Mouse (Mus musculus): ENCODE data around the gene Tnfaip2. TPM values are rescaled to one million over a fixed set of nuclear protein-coding genes. Genes with fewer than 3 reads are reported as not detected.

Tnfaip2 gene
- total RNA-seq, 1 experiment, result 4.1 TPM

DNA sequence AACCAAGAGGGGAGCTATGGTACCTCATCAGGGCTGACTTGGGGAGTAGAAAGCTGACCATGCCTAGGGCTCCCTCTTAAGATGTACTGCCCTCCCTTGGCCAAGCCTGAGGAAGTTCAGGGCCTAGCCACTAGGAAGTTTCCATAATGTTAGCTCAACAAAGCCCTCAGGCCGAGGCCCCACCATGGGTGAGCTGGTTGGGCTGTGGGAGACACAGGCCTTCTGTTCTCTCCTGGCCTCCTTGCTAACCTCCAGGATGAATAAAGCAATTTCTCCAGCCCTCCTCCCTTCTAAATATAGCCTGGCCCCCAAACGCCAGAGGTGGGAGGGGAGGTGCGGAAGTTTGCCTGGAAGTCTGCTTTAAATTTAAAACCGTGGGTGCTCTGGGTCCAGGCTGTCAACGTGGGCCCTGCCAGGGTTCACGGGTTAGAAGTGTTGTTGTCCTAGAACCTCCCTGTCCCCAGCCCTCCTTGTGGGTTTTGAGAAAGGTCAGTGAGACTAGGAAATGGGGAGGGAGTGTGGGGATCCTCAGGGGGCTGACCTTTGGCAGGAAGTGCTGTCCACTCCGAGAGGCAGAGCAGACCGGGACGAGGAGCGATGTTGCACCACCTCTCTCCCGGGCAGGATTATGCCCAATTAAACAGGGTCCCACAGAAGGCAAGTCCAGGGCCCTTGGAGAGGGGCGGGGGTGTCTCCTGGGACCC, 29.5 kb upstream of the Tnfaip2 start:
- no peak for DNase-seq (ENCODE audit: low read depth, low spot score)
- peaks cover 0 to 7% of the 10 kb centered on the region in 2 experiments; a peak in 1 of 4 replicates for H3K4me1 ChIP-seq (ENCODE audit: control insufficient read depth in 2 of 2, insufficient read depth in 2 of 2, low read length in 2 of 2, poor library complexity in 1 of 2)
- no peak for TF ChIP-seq MAFK (IDR thresholded peaks at IDR 0.05; ENCODE audit: insufficient read depth, low read depth, low read length)
- no peak for TF ChIP-seq CHD2 (IDR thresholded peaks at IDR 0.05; ENCODE audit: low read depth, low read length)
- TF ChIP-seq ZNF384 (IDR thresholded peaks at IDR 0.05; ENCODE audit: low read depth, low read length), result no peak
- TF ChIP-seq HCFC1 (IDR thresholded peaks at IDR 0.05; ENCODE audit: borderline replicate concordance, insufficient read depth, low read length), result no peak
- H3K27ac ChIP-seq (ENCODE audit: insufficient read depth, low read depth, low read length, poor library complexity, severe bottlenecking), result no peak overlapping the region
- no peak overlapping the region for H3K9ac ChIP-seq (ENCODE audit: insufficient read depth, low read depth, low read length, poor library complexity, severe bottlenecking)
- no peaks in the 10 kb centered on the region for H3K36me3 ChIP-seq (ENCODE audit: control insufficient read depth, insufficient read depth, low read length, poor library complexity, severe bottlenecking)
- H3K4me3 ChIP-seq (ENCODE audit: insufficient read depth in 1 of 2, low read depth in 1 of 2, low read length in 2 of 2, poor library complexity in 1 of 2, severe bottlenecking in 1 of 2), result peak overlapping the region in 1 of 2 experiments; percentile 1; a peak in 2 of 4 replicates
- in situ Hi-C loops (cut with MboI; ENCODE audit: low sequenced_read_pairs in 2 of 2, unreplicated experiment in 2 of 2), result no loop called here
- no peaks in the 10 kb centered on the region for H3K9me3 ChIP-seq (ENCODE audit: control insufficient read depth, insufficient read depth, low read depth, low read length)

DNA sequence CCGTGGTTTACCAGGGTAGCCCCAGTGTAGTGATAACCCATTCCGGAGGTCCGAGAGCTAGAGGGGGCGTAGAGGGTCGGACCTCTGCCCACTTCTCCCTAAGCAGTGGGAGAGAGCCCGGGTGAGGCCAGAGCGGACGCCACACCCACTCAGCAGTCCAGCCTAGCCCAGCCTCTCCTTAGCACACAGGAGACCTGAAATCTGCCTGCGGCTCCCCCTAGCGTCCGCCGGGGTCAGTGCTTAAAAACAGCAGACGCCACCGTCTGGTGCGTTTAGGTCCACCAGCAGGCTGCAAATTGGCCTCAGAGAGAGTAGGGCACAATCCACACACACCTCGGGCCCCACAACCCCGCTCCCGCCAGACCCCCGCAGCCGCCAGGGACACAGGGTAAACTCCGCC, 29.0 kb upstream of the Tnfaip2 start:
- Histone ChIP-seq H3K27ac (ENCODE audit: insufficient read depth, low read depth, low read length, poor library complexity, severe bottlenecking) (no peak overlapping the region), H3K36me3 (ENCODE audit: control insufficient read depth, insufficient read depth, low read length, poor library complexity, severe bottlenecking) (no peaks in the 10 kb centered on the region), H3K9me3 (ENCODE audit: control insufficient read depth, insufficient read depth, low read depth, low read length) (no peaks in the 10 kb centered on the region), H3K4me1 (ENCODE audit: control insufficient read depth in 2 of 2, insufficient read depth in 2 of 2, low read length in 2 of 2, poor library complexity in 1 of 2) (peaks cover 0 to 8% of the 10 kb centered on the region in 2 experiments; a peak in 1 of 4 replicates), H3K9ac (ENCODE audit: insufficient read depth, low read depth, low read length, poor library complexity, severe bottlenecking) (no peak overlapping the region), H3K4me3 (ENCODE audit: insufficient read depth in 1 of 2, low read depth in 1 of 2, low read length in 2 of 2, poor library complexity in 1 of 2, severe bottlenecking in 1 of 2) (peak overlapping the region in 1 of 2 experiments; percentile 1; a peak in 2 of 4 replicates)
- peak; percentile 80 for DNase-seq (ENCODE audit: low read depth, low spot score)
- no peak for TF ChIP-seq MAFK (IDR thresholded peaks at IDR 0.05; ENCODE audit: insufficient read depth, low read depth, low read length)
- peak; percentile 39; the same call in 1 of the 2 replicates for TF ChIP-seq ZNF384 (IDR thresholded peaks at IDR 0.05; ENCODE audit: low read depth, low read length)
- TF ChIP-seq ZC3H11A (IDR thresholded peaks at IDR 0.05; ENCODE audit: borderline replicate concordance, low read depth, low read length), result peak; percentile 47; the same call in 1 of the 2 replicates
- in situ Hi-C loops (cut with MboI; ENCODE audit: low sequenced_read_pairs in 2 of 2, unreplicated experiment in 2 of 2), result no loop called here

DNA sequence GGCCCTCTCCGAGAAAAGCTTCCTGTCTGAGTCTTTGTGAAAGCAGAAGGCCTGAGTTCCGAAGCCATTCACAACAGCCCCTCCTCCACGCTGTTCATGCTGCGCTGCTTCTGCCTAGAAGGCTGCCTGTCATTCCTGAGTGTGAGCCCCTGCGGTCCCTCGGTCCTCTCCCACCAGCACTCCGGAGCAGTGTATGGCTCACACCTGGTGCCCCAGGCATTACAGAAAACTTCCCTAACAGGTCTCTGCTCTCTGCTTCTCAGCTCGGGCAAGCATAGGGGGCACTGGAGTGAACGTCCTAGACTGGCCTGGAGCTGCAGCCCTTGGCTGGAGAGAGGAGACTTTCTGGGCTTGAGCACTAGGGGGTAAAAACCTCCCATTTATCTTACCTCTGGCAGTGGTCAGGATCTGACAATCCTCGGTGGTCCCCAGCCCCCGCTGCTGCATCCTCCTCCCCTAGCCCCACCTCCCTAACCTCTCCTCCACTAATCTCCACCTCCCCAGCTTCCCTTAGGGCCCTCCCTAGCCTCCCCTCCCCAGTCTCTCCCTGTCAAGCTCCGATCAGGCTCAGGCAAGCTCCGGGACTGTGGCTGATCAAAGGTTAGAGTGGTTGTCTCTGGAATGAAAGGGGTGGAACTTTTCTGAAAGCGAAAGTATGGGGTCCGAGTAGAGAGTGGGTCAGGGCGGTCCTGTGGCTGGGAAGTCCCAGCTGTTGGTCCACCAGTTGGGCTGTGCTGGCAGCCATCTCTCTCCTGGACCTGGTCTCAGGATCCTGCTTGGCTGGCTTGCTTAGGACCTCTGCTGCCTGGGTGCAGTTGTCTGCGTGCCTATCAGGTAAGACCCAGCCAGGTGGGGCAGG, 25.1 kb upstream of the Tnfaip2 start, which contains the start of gene Exoc3l4:
Gene Exoc3l4, plus strand, starts transcription at position 97 of the 859 bp plus-strand sequence.
- TF ChIP-seq CHD2 (IDR thresholded peaks at IDR 0.05; ENCODE audit: low read depth, low read length), result no peak
- TF ChIP-seq MAFK (IDR thresholded peaks at IDR 0.05; ENCODE audit: insufficient read depth, low read depth, low read length), result no peak
- no peak for TF ChIP-seq ZC3H11A (IDR thresholded peaks at IDR 0.05; ENCODE audit: borderline replicate concordance, low read depth, low read length)
- no peak for TF ChIP-seq ZNF384 (IDR thresholded peaks at IDR 0.05; ENCODE audit: low read depth, low read length)
- no peak for TF ChIP-seq HCFC1 (IDR thresholded peaks at IDR 0.05; ENCODE audit: borderline replicate concordance, insufficient read depth, low read length)
- Histone ChIP-seq H3K4me3 (ENCODE audit: insufficient read depth in 1 of 2, low read depth in 1 of 2, low read length in 2 of 2, poor library complexity in 1 of 2, severe bottlenecking in 1 of 2) (peak within 1 kb of the TSS; percentile 37 to 44; a peak in 3 of 4 replicates), H3K27ac (ENCODE audit: insufficient read depth, low read depth, low read length, poor library complexity, severe bottlenecking) (no peak within 1 kb of the TSS), H3K4me1 (ENCODE audit: control insufficient read depth in 2 of 2, insufficient read depth in 2 of 2, low read length in 2 of 2, poor library complexity in 1 of 2) (peaks cover 0 to 8% of the 10 kb centered on the region in 2 experiments; a peak in 1 of 4 replicates), H3K9ac (ENCODE audit: insufficient read depth, low read depth, low read length, poor library complexity, severe bottlenecking) (no peak within 1 kb of the TSS), H3K36me3 (ENCODE audit: control insufficient read depth, insufficient read depth, low read length, poor library complexity, severe bottlenecking) (no peaks in the 10 kb centered on the region), H3K9me3 (ENCODE audit: control insufficient read depth, insufficient read depth, low read depth, low read length) (no peaks in the 10 kb centered on the region)
- in situ Hi-C loops (cut with MboI; ENCODE audit: low sequenced_read_pairs in 2 of 2, unreplicated experiment in 2 of 2), result no loop called here
- no peak for DNase-seq (ENCODE audit: low read depth, low spot score)

DNA sequence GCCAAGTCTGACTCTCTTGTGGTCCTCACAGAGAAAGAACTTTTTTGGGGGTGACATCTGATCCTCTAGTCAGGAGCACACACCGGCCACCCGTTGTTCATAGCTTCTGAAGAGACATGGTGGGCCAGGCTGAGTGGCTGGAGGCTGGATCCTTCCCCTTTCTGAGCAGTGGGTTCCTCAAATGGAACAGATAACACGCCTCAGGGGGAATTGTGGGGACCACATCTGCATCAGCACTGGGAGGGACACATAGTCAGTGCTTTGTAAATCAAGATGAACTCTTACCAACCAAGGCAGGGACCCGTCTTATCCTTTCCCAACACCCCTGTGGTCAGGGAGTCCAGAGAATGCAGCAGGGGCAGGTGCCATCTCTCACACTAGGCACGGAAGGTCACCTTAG, 22.4 kb upstream of the Tnfaip2 start:
- H3K4me1 ChIP-seq (ENCODE audit: control insufficient read depth in 2 of 2, insufficient read depth in 2 of 2, low read length in 2 of 2, poor library complexity in 1 of 2), result 0 out of 4 replicates have a peak, but pooled peaks cover 0 to 3% of the 10 kb centered on the region in 2 experiments

More for the DNA sequence above, 22.4 kb upstream of the Tnfaip2 start:
- no peaks in the 10 kb centered on the region for H3K9me3 ChIP-seq (ENCODE audit: control insufficient read depth, insufficient read depth, low read depth, low read length)
- TF ChIP-seq HCFC1 (IDR thresholded peaks at IDR 0.05; ENCODE audit: borderline replicate concordance, insufficient read depth, low read length) (no peak), CHD2 (IDR thresholded peaks at IDR 0.05; ENCODE audit: low read depth, low read length) (no peak), ZNF384 (IDR thresholded peaks at IDR 0.05; ENCODE audit: low read depth, low read length) (no peak), ZC3H11A (IDR thresholded peaks at IDR 0.05; ENCODE audit: borderline replicate concordance, low read depth, low read length) (no peak), MAFK (IDR thresholded peaks at IDR 0.05; ENCODE audit: insufficient read depth, low read depth, low read length) (no peak)
- in situ Hi-C loops (cut with MboI; ENCODE audit: low sequenced_read_pairs in 2 of 2, unreplicated experiment in 2 of 2), result no loop called here
- H3K9ac ChIP-seq (ENCODE audit: insufficient read depth, low read depth, low read length, poor library complexity, severe bottlenecking), result no peak overlapping the region
- no peak for DNase-seq (ENCODE audit: low read depth, low spot score)
- H3K36me3 ChIP-seq (ENCODE audit: control insufficient read depth, insufficient read depth, low read length, poor library complexity, severe bottlenecking), result no peaks in the 10 kb centered on the region
- H3K4me3 ChIP-seq (ENCODE audit: insufficient read depth in 1 of 2, low read depth in 1 of 2, low read length in 2 of 2, poor library complexity in 1 of 2, severe bottlenecking in 1 of 2), result no peak overlapping the region
- H3K27ac ChIP-seq (ENCODE audit: insufficient read depth, low read depth, low read length, poor library complexity, severe bottlenecking), result no peak overlapping the region

Measured in ES-E14 (cell line).